Mouse (Mus musculus) embryonic fibroblast, embryonic 13.5 days (primary cell): ENCODE measurements around the gene Emilin1.

Experiments used
- CTCF ChIP-seq: IDR thresholded peaks from 2 replicates; pipeline ENCODE4 v1.5.1; 2011; ENCODE audit warnings: mild to moderate bottlenecking, control low read depth, low read length, moderate library complexity, borderline replicate concordance; ENCODE audit not compliant: insufficient read depth
- POLR2A ChIP-seq: IDR thresholded peaks from 2 replicates; pipeline ENCODE4 v1.6.1; 2011; ENCODE audit warnings: low read depth, mild to moderate bottlenecking, control low read depth, low read length, moderate library complexity

DNA sequence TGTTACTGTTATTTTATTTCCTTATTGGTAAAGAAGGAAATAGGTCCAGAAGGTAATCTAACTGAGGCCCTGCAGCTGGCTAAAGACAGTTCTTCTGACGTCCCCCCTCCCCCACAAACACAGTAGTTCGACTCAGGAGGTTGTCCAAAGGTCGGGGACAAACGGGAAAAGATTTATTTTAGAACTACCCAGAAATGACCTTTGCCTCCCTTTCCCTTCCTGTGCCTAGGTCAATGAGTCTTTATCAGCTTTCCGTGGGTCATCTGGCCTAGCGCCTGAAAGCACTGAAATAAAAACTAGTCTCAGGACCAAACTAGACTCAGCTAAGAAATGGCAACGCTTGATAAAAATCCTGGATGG, 3.9 kb upstream of the Emilin1 start:
- TF ChIP-seq CTCF (no peak), POLR2A (no peak)
